Mouse (Mus musculus) cerebellum, adult 9-10 months (tissue): ENCODE measurements around the gene Scaf1.

Experiments
- DNase-seq: peaks from one replicate; pipeline ENCODE4 v3.0.0; 2022

Gene Scaf1

DNA sequence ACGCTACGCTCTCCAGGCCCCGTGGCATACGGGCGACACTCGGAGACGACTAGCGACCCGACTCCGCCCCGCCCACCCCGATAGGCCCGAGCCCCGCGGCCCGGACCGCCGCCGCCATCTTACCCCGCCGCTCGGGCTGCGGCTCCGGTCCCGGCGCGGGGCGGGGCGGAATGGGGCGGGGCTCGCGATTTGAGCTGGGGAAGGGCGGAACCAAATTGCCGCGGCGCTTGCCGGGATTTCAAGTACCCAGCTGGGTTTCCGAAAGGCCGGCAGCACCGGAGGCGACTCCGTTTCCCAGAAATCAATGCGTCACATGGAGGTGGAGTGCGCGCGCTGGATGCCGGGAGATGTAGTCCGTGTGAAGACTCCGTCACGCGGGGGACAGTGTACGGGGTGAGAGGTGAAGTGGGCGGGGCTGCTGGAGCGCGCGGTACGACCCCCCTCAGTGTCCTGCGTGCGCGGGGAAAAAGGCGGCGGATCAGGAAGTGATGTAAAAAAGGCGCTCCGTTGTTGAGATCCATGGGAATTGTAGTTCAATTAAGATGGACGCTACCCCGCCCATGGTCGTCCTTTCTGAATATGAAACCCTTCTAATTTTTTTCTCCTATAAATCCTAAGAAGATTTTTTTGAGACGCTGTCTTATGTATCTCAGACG lies at the start of gene Scaf1:
Gene Scaf1 (minus strand): TSS at position 407 of the 656 bp plus-strand sequence.
- peak; percentile 100 for DNase-seq

DNA sequence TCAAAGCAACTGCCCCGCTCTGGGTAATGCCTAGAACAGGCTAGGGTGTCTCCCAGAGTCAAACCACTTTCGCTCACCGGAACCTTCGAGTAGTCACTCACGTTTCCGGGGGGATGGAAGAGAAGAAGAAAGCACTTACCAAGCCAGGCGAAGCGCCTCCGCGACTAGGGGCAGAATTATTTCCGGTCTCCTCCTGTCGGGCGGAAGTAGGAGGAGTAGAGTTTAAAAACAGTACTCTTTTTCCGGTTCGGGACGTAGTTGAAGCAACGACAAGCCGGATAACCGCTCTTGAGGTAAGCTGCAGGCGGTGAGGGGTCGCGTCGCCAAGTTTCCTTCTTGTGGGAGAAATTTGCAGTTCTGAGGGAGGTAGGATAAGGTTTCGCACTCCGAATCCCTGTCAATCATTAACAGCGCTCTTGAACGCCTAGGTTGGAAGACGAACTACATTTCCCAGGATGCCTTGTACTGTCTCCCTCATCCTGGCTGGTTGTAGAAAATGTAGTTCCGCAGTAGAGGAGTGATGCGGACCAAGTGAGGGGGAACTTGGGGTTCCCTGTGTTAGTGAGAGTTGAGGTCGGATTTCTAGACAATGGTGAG lies 46.2 kb upstream of the Scaf1 start, which contains the start of the genes Nosip and Prrg2:
Gene Nosip (plus strand): TSS at position 191 of the 597 bp plus-strand sequence.
Gene Prrg2 (minus strand): TSS at position 439 of the 597 bp plus-strand sequence.
- peak; percentile 97 for DNase-seq

DNA sequence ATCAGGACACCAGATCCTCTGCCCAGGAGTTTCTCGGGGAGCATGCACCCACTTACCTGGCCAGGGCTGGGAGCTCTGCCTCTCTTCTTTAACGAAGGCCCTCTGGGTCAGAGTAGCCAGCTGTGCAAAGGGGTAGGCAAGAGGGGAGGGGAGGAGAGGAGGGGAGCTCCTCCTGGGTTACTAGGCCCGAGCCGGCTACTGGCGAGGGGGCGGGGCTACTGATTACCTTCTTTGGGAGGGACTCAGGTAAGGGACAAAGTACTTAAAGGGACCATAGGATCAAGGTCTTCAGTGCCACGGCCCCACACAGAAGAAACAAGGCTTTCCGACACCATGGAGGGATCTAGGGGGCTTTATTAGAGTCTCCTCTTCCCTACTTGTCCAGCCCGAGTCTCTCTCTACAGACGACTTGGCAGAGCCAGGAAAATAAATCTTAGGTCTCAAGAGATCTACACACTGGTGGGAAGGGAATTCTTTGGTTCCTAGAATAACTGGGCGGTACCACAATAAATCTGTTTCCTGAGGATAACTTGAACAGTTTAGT lies 45.4 kb upstream of the Scaf1 start:
- DNase-seq, result peak; percentile 61

DNA sequence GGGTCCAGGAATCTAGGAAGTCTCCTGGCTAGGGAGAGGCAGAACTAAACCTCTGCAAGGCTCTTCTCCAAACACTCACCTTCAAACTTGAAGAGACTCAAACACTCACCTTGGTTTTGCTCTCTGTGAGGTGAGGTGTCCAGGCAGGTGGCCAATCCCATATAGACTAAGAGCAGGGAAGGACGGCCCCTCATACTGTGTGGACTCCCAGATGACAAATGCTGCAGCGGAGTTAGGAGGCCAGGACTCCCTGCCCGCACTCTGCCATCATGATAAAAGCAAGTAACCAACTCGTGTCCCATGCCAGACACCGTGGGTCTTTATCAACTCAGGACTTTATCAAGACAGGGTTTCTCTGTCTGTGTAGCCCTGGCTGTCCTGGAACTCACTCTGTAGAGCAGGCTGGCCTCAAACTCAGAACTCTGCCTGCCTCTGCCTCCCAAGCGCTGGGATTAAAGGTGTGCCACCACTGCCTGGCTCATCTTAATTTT lies 44.5 kb upstream of the Scaf1 start:
- no peak for DNase-seq

DNA sequence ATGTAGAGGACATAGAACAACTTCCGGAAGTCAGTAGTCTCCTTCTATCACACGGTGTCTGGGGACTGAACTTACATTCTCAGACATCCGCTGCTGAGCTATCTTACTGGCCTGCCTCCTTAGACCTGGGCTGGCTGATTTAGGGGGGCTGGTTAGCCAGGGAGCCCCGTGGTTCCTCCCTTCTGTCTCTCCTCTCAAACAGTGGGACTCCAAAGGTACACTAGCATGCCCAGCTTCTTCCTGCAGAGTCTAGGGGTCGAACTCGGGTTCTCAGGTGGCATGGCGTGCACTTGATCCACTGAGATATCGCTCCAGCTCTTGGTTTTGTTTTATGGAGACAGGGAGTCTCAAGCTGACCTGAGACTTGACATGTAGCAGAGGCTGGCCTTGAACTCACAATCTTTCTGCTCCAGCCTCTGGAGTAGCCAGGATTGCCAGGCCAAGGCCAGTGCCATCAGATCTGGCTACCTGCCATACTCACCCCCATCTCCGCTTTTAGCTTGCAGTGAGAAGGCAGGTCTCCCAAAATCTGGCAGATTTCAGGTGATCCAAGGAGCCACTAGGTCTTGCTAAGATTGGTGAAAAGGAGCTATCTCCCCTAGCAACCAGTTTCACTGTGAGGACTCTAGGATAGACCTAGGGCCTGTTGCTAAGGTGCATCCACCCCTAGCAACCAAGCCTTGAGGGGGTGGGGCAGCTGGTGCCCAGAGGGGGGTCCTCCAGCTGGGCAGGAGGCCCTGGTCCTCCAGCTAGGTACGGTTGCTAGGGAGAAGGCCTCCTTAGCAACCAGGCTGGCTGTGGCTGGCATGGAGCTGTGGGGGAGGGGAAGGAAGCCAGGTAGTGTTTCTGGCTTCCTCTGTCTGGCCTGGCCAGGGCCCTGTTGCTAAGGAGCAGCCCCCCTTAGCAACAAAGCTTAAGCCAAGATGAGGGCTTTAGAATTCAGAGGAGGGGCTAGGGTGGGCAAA lies 42.7 kb upstream of the Scaf1 start:
- DNase-seq, result no peak

- DNase-seq, result no peak
Observed at GRCm38 (mm10) chr7:45056972-45057348, 40.8 kb upstream of the Scaf1 start.

- peak; percentile 56 for DNase-seq
Observed at GRCm38 (mm10) chr7:45056329-45056971, 40.3 kb upstream of the Scaf1 start.

- DNase-seq, result peak; percentile 98
Observed at GRCm38 (mm10) chr7:45053931-45054510, 37.9 kb upstream of the Scaf1 start.

DNA sequence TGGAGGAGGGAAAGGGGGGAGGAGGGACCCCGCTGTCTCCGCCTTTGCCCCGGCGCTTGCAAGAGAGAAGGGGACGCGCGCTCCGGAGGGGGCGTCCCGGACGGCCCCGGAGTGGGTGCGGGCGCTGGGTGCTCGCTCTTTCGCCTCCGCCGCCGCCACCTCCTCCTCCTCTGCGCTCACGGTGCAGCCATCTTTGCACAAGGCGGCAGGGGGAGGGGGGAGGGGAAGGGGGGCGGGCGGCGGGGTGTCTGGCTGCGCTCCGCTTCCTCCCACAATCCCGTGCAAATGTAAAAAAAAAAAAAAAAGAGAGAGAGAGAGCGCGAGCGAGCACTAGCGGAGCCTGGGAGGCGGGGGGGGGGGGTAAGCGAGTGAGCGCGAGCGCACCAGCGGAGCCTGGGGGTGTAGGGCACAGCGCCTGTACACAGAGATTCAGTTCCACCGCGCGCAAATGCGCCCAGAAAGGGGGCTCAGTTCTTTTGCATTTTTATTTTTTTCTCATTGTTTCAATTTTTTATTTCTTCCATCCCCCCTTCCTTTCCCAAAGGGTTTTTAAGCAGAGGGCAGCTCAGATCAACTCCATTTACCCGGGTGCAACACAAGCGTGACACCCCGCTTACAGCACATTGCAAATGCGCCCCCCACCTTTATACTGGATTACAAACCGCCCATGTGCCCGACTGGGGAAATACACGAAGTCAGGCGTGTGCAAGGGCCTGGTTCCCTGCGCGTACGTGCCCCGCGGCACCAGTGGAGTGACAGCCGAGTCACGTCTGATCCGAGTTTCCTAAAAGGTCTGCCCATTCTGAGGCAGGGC lies 37.2 kb upstream of the Scaf1 start:
- peak; percentile 85 for DNase-seq

DNA sequence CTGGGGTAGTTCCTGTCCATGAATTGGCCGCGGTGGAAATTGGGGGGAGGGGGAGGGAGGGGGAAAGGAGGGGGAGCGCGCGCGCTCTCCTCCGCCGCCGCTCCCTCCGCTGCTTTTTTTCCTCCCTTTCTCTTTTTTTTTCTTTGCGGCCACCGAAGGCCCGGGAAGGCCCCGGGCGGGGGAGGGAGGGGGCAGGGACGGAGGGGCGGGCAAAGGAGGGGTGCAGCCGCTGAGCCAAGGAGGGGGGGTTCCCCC lies 36.6 kb upstream of the Scaf1 start, which contains the start of gene Prr12:
Gene Prr12 (minus strand): TSS at position 20 of the 255 bp plus-strand sequence.
- DNase-seq, result no peak

DNA sequence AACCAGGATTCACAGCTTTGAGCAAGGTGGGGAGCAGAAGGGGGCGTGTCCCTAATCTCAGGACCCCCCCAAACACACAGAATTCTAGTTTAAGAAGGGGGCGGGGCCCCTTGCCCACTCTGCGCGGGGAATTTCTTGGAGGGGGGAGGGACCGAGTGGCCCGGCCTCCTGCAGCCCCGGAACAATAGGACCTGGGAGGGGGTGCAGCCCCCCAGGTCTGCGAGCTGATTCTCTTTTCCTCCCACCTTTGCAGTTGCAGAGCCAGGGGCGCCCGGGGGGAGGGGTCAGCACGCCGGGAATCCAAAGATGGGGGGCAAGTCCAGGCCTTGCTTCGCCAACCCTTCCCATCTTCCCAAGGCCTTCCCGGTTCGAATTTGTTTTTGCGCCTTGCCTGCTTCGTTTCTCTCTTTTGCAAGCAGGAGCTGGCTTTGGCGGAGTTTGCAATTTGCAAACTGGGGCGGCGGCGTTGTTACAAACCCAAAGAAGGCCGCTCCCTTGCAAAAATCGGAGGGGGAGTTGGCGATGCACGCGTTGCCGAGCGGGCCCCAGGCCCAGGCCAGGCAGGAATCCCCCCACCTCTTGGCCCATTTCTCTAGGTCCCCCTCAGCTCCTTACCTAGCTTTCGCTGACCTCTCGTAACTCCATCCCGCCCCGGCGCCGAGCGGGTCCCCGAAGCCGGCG lies 36.2 kb upstream of the Scaf1 start:
- DNase-seq, result peak; percentile 79

- peak; percentile 57 for DNase-seq
Observed at GRCm38 (mm10) chr7:45051601-45051974, 35.4 kb upstream of the Scaf1 start.

DNA sequence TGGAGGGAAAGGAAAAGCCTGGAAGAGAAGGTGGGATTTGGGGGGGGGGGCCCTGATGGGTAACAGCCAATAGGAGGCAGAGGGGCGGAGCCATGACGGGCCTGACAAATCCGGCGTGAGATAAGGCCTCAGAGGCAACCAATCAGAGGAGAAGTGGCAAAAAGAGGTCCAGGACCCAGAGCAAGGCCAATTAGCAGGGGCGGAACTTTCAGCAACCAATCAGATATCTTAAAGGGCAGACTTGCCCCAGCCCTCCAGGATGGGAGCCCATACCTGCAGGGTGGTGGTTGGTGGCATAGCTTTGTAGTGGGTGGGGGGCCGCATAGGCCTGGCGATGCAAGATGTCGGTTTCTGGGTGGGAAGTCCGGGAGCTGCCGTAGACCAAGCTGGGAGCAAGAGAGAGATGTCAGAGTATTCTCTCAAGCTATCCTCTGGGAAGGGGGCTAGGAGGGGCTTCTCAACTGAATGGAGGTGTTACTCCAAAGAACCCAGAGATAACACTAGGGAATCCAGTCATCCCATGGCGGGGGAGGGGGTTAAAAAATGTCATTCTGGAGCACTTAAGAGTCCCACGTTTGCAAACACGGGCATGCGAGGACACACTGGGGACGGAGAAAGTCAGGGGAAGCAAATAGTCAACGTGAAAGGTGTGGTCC lies 34.9 kb upstream of the Scaf1 start:
- DNase-seq, result peak; percentile 85

DNA sequence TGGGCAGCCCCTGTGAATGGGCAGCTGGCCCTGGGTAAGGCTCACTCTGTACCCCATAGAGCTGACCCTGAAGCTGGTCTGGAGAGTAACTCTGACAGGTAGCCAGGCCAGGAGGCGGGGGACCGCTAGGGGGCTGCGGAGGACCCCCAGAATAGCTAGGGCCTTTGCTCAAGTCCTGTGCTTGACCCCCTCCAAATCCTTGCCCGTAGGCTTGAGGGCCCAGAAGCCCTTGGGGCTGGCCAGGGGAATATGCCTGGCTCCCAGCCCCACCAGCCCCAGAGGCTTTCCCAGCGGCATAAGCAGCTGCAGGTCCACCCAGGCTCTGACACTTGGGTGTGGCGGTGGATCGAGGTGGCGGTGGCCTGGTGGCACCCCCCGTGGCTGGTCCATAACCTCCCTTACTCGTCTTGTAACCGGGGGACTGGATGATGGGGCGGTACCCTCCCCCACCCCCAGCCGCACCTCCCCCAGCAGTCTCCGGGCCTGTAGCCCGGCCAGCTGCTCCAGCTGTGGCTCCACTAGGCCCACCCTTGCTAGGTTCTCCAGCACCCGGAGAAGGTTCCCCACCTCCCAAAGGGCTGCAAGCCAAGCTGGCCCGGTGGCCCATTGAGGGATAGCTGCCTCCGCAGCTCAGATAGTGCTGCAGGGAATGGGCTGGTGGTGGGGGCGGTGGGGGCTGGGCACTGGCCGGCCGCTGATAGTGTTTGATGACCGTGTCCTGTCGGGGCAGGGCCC lies 32.9 kb upstream of the Scaf1 start:
- DNase-seq, result no peak

GRCm38 (mm10) chr7:45048001-45048890 lies 32.1 kb upstream of the Scaf1 start:
- DNase-seq, result peak; percentile 50

GRCm38 (mm10) chr7:45047491-45047890 lies 31.3 kb upstream of the Scaf1 start:
- DNase-seq, result no peak

GRCm38 (mm10) chr7:45046853-45047350 lies 30.7 kb upstream of the Scaf1 start:
- no peak for DNase-seq

DNA sequence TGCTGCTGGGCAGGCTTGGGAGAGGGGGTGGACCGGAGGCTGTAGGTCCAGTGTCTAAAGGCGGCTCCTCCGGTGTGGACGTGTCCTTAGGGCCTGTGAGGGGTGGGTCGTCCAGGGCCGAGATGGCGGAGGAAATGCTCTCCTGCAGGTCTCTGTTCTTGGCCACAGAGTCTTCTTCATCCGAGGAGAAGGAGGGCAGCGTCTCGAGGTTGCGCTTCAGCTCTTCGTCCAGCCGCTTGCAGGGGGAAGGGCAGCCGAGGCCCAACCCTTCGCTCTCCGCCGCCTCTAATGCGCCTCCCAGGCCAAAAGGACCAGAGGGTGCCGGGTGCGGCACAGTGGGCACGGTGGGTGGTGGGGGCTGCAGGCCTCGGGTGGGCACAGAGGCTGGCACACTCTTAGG lies 29.6 kb upstream of the Scaf1 start:
- no peak for DNase-seq
